Mouse (Mus musculus) forebrain, embryonic 10.5 days (tissue): ENCODE results near the gene Smim7. TPM values are rescaled to one million over a fixed set of nuclear protein-coding genes. Genes with fewer than 3 reads are reported as not detected.
A peak's percentile ranks its signal among the peaks of the same experiment; 100 is the strongest.

Experiments used
- DNase-seq: peaks from one replicate; pipeline ENCODE4 v3.0.0-alpha.2; 2017; ENCODE audit warnings: low spot score; ENCODE audit errors: extremely low spot score
- H3K27ac ChIP-seq: fragments of 300-500 bp; sonication (generic); 2 replicates; pipeline ENCODE4 v1.5.1; 2016; ENCODE audit warnings: mild to moderate bottlenecking
- H3K27me3 ChIP-seq: fragments of 300-500 bp; sonication (generic); 2 replicates; pipeline ENCODE4 v1.6.1; 2016; ENCODE audit warnings: mild to moderate bottlenecking; ENCODE audit not compliant: poor library complexity, severe bottlenecking
- H3K36me3 ChIP-seq: fragments of 300-500 bp; sonication (generic); replicated peaks from 2 replicates; pipeline ENCODE4 v1.6.1; 2016; ENCODE audit warnings: mild to moderate bottlenecking, moderate library complexity
- H3K4me1 ChIP-seq: fragments of 300-500 bp; sonication (generic); 2 replicates; pipeline ENCODE4 v1.6.1; 2016
- H3K4me3 ChIP-seq: fragments of 300-500 bp; sonication (generic); 2 replicates; pipeline ENCODE4 v1.5.1; 2016; ENCODE audit warnings: mild to moderate bottlenecking, moderate library complexity
- H3K9me3 ChIP-seq: fragments of 300-500 bp; sonication (generic); 2 replicates; pipeline ENCODE4 v1.6.1; 2016; ENCODE audit warnings: mild to moderate bottlenecking, moderate library complexity
- WGBS: fragments of 180-500 bp; shearing (Covaris S2); methylation state at CpG from one replicate; pipeline ENCODE4 v1.1.7; 2016; 5-methylcytosine and 5-hydroxymethylcytosine counted together
- microRNA-seq: library from miRNA; unstranded; fragments of <30 nt; microRNA quantifications from one replicate; pipeline ENCODE4, GENCODE M21; 2017
- polyA plus RNA-seq: library from polyadenylated mRNA; unstranded; fragments of >200 nt; fragmentation: Nextera tagmentation; extraction: Ambion mirVana; gene quantifications from 2 replicates; pipeline ENCODE4 v1.2.1, GENCODE M21; 2016

Gene Smim7
- polyA plus RNA-seq, 1 experiment from 2014 or later, result 106 TPM

- 91% methylated on average over 1 of the region's 1 CpGs for WGBS
- Histone ChIP-seq H3K4me3 (no peak overlapping the region), H3K9me3 (no peaks in the 10 kb centered on the region), H3K36me3 (peaks cover 45% of the 10 kb centered on the region), H3K27ac (no peak overlapping the region), H3K27me3 (no peaks in the 10 kb centered on the region), H3K4me1 (no peaks in the 10 kb centered on the region)
- no peak for DNase-seq
Observed at GRCm38 (mm10) chr8:72532103-72532502, 38.8 kb downstream of the Smim7 start.

- H3K9me3 ChIP-seq, result no peaks in the 10 kb centered on the region; the same call in 1 of the 2 replicates
- peaks cover 16% of the 10 kb centered on the region for H3K4me1 ChIP-seq
- H3K27me3 ChIP-seq, result no peaks in the 10 kb centered on the region
- DNase-seq, result no peak
- peaks cover 38% of the 10 kb centered on the region for H3K36me3 ChIP-seq
- no peak overlapping the region for H3K4me3 ChIP-seq
- H3K27ac ChIP-seq, result no peak overlapping the region
Observed at GRCm38 (mm10) chr8:72521888-72522287, 49.0 kb downstream of the Smim7 start.

- DNase-seq, result no peak
- H3K4me1 ChIP-seq, result peaks cover 16% of the 10 kb centered on the region
- peaks cover 35% of the 10 kb centered on the region for H3K36me3 ChIP-seq
- 75% methylated on average over 7 of the region's 7 CpGs for WGBS
- no peaks in the 10 kb centered on the region for H3K27me3 ChIP-seq
- no peak overlapping the region for H3K4me3 ChIP-seq
- 0 out of 2 replicates have a peak overlapping the region, but pooled peaks have one; percentile 73 for H3K27ac ChIP-seq
- H3K9me3 ChIP-seq, result no peaks in the 10 kb centered on the region
Observed at GRCm38 (mm10) chr8:72517421-72517988, 53.4 kb downstream of the Smim7 start.

Small RNA genes within 50 kb of the gene (microRNA-seq; reads per million reads assigned to microRNA genes)
- gene Gm28019, result not detected

Other genes with a start within 250 kb of the Smim7 start
- 72.9 and 74.3 TPM in 2 replicates for gene Eps15l1, start 149.6 kb downstream of the Smim7 start, polyA plus RNA-seq
- gene Calr3, start 127.2 kb downstream of the Smim7 start, polyA plus RNA-seq, result 1.1 and 1.5 TPM in 2 replicates
- 13.6 and 14.3 TPM in 2 replicates for gene 1700030K09Rik, start 127.2 kb downstream of the Smim7 start, polyA plus RNA-seq
- gene Cherp, start 95.9 kb downstream of the Smim7 start, polyA plus RNA-seq, result 108 and 114 TPM in 2 replicates
- 14.0 and 15.3 TPM in 2 replicates for gene Slc35e1, start 78.5 kb downstream of the Smim7 start, polyA plus RNA-seq
- 19.4 and 20.1 TPM in 2 replicates for gene Med26, start 22.8 kb downstream of the Smim7 start, polyA plus RNA-seq
- gene Tmem38a, start 967 bp upstream of the Smim7 start, polyA plus RNA-seq, result 8.6 and 10.4 TPM in 2 replicates
- gene Nwd1, start 75.6 kb upstream of the Smim7 start, polyA plus RNA-seq, result 0.07 TPM in 1 of 2 replicates, not detected in the other
- 146 and 151 TPM in 2 replicates for gene Sin3b, start 152.2 kb upstream of the Smim7 start, polyA plus RNA-seq
- gene F2rl3, start 190.8 kb upstream of the Smim7 start, polyA plus RNA-seq, result 2.0 and 2.7 TPM in 2 replicates